Mouse (Mus musculus) spleen, postnatal 14 days (tissue): ENCODE results near the gene Mbnl2.

Experiments
- DNase-seq, 2 experiments: peaks; one replicate each; pipeline ENCODE4 v3.0.0; 2021 to 2022; ENCODE audit warnings: low spot score in 2 of 2

Gene Mbnl2

DNA sequence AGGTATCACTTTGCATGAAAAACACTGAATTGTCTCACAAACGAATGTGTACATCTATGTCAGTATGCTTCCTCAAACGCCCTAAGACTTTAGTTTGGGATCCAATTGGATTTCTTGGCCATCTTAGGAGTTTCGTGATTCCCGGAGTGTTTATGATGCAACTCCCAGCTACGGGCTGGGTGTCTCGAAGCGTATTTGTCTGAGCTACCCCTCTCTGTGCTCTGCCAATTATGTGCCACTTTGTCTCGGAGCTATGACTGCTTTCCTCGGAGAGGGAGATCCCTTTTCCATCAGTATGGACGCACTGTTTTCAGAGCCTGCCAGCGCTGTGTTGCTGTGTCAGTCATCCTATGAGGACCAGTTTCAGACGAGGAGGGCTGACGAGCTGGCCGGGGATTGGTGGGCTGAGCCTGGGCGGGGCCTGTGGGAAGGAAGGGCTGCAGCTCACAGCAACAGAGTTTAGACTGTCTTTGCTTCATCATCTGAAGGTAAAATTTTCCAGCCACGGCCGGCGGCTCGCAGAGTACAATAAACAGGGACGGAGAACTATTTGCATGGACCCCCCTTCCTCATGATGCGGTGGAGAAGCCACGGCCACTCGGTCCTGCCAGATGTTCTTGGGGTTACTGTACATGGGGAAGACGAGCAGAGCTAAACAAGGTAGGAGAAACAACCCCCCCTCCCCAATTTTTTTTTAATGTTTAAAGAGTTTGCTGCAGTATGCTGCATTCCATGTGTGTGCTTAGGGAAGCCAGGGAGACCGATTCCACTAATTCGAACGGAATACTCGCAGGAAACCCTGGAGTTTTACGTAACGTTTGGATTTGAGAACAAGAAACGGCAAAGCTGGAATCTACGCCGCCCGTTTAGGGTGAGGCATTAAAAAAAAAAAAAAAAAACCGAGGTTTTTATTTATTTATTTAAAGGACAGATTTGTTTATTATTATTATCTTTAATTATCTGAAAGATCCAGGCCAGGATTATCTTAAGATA lies at the start of gene Mbnl2:
Mbnl2 (plus strand) TSS at position 424 of the 993 bp plus-strand sequence.
- DNase-seq: peak; percentile 86 to 88

DNA sequence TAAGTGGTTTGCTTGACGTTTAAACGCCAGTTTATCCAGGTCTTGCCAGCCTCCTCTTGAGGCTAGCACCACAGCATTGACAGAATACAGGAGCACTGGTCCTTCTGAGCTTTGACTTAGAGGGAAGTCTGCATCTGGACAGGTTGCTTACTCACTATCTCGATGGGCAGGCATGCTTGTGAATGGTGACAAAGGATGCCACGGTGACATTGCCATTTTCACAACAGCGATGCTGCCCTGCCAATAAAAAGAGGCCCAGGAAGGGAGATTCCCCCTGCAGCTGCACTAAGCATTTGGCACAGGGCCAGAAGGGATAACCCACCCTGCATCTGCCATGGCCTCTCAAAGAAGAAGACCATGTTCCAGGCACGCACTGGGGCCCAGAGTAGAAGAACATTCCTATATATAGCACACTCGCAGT lies 43.4 kb upstream of the Mbnl2 start:
- DNase-seq: no peak

- DNase-seq: no peak
Measured at GRCm38 (mm10) chr14:120235610-120236009, 39.9 kb upstream of the Mbnl2 start.

DNA sequence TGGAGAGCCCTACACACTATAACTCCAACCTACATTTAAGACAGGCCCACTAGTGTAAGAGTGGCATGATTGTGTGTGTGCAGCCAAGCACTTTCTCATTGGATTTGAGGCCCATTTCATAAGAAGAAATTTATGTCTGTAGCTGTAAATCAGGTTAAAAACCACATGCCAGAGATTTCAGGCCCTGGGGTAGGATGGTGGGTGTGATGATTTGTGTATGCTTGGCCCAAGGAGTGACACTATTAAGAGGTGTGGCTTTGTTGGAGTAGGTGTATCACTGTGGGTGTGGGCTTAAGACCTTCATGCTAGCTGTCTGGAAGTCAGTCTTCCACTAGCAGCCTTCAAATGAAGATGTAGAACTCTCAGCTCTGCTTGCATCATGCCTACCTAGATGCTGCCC lies 37.0 kb upstream of the Mbnl2 start:
- DNase-seq: no peak

GRCm38 (mm10) chr14:120240209-120240608 lies 35.3 kb upstream of the Mbnl2 start:
- no peak for DNase-seq

- DNase-seq: no peak
Measured at GRCm38 (mm10) chr14:120242711-120243110, 32.8 kb upstream of the Mbnl2 start.

DNA sequence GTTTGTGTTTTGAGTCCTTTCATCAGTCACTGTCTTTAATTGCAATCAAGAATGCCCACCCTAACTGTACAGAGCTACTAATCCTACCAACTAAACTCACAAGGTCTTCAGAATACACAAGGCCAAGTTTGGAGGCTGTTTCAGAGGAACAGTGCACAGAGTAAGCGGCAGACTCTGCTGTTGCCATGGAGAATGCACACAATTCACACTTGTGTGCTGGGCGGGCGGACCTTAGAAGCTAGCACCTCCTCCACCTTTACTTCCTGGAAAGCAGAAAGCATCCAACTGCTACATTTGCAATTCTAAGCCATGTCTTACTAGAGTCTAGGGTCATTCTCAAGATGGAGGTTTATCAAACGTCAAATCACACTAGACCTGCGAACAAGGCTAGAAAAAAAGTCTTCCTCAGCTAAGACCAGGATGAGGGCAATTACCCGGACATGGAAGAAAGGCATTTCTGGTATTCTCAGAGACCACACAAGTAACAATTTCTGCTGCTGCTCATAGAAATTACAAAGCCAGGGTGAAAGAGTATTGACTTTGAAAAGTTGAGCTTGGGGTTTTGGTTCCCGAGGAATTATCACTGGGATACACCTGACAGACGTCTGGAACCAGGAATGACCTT lies 30.3 kb upstream of the Mbnl2 start:
- no peak for DNase-seq

DNA sequence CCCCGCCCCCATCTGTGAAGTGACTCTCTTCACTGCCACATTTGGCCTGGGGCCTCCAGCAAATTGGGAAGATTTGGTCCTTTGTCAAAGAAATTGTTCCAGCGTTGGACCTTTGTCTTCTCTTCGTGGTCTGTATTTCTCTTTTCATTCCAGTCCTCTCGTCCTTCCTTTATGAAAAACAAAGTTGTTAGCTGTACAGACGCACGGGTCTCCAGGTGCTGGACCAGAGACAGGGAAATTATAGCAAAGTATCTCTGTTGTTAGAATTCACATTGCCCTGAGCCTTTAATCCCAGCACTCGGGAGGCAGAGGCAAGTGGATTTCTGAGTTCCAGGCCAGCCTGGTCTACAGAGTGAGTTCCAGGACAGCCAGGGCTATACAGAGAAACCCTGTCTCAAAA lies 22.1 kb upstream of the Mbnl2 start:
- DNase-seq: no peak

GRCm38 (mm10) chr14:120256146-120256545 lies 19.3 kb upstream of the Mbnl2 start:
- no peak for DNase-seq

DNA sequence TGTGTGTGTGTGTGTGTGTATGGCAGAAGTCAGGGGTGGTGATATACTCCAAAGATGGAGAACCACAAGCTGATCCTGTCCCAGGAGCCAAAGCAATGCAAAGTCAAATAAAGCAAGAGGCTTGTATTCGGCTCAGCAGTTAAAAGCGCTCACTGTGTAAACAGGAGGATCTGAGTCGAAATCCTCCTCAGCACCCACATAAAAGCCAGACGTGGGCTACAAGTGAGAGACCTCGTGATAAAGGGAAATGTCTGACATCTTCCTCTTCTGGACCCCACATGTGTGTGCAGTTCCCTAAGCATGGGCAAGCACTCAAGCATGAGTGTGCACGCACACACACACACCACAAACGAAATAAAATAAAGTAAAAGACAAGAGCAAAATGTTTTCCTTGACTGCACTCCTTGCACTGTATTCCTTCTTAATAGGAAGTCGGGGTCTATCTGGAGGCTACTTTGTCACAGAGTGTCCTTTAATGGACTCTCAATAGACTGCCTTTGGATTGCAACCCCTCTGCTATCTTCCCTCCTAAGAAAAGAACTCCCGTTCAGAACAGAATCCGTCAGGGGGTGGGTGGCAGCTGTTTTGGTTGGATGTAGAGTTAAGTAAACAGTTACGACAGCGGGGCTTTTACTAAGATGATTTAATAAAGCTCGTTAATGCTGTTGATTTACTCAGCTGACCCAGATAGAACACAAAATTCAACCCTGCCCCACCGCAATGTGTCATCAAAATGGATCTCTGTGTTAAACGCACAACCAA lies 18.7 kb upstream of the Mbnl2 start:
- no peak for DNase-seq

DNA sequence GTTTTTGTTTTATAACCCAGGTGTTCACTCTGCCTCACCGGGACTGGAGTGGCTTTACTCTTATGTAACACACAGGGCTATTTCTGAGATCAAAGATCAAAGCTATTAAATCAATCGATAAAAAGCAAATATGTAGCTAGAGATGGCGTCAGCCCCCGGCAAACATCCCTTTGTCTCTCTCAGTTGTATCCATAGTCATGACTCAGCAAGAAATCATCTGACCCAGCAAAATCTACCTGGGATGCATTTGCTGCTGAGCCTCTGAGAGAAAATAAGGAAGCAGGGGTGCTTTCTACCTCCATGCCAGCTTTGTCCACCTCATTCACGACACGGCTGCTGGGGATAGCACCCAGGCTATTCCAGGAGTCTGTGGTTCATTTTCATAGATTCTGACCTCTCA lies 18.0 kb upstream of the Mbnl2 start:
- no peak for DNase-seq

DNA sequence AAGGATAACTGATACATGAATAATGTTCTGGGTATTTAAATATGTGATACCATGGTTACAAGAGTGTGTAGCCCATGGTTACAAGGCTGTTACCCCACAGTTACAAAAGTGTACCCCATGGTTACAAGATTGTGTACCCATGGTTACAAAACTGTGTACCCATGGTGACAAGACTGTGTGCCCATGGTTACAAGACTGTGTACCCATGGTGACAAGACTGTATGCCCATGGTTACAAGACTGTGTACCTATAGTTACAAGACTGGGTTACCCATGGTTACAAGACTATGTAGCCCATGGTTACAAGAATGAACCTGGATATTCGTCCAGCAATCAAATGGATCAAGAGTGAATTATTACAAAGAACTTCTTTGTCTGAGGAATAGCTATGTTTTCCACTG lies 16.0 kb upstream of the Mbnl2 start:
- no peak for DNase-seq

DNA sequence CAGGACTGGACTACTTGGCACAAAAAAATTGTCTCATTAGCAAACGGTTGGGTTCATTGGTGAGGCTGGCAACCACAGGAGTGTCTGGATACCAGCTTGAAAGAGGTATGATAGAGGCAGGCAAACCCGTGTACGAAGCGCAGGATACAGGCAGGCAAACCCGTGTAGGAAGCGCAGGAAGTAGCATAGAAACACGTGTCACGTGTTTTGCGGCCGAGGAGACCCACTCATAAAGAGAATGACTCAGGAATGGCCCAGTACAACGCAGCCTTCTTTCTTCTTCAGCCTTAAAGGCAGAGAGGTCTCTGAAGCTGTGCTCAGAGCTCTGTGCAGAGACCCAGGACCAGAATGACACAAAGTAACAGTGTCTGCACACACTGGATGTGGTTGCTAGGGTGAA lies 13.9 kb upstream of the Mbnl2 start:
- no peak for DNase-seq

DNA sequence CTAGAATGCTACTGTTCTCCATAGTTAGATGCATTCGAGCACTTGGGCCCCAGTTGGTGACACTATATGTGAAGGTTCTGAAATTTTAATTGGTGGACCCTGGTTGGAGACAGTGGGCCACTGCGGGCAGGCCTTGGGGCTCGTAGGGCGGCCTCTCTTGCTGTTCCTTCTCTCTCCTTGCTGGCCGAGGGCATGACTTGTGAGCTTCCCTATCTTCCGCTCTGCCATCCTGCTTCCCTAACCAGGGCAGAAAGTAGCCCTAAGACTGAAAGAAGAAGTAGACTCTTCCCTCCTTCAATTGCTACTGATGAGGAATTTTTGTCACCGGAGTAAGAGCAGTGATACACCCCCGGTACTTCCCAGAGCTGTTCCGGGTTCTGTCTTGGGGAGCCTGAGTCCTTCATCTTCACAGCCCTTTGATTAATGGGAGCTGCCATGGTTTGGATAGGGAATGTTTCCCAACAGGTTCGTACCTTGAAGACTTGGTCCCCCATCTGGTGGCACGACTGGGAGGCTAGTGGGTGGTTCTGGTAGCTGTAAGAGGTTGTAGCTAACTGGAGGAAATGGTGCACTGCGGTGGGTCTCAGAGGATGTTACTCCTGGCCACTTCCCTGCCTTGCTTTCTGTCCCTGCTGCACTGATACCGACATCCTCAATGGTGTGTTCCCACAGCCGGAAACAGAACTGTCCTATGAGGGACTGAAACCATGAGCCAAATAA lies 12.6 kb upstream of the Mbnl2 start:
- DNase-seq: no peak

- DNase-seq: no peak
Measured at GRCm38 (mm10) chr14:120263380-120264135, 11.9 kb upstream of the Mbnl2 start.

- no peak for DNase-seq
Measured at GRCm38 (mm10) chr14:120265886-120266285, 9.6 kb upstream of the Mbnl2 start.

- DNase-seq: no peak
Measured at GRCm38 (mm10) chr14:120267130-120267529, 8.3 kb upstream of the Mbnl2 start.

GRCm38 (mm10) chr14:120270031-120270430 lies 5.4 kb upstream of the Mbnl2 start:
- DNase-seq: no peak

DNA sequence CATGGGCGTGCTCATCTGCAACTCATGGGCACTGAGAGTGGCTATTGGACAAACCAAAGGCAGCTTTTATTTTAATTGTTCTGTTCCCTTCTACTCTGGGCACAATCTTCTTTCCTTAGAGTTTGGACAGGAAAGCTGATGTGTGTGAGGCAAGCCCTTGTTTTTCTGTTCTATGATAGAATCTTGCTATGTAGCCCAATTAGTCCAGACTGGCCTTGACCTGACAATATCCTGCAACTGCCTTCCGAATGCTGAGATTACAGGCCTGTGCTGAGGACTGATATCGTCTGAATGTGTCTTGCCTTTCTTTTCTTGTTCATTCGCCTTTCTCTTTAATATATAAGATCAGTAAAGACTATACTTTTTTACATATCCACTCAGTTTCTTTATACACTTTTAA lies 4.8 kb upstream of the Mbnl2 start:
- no peak for DNase-seq

DNA sequence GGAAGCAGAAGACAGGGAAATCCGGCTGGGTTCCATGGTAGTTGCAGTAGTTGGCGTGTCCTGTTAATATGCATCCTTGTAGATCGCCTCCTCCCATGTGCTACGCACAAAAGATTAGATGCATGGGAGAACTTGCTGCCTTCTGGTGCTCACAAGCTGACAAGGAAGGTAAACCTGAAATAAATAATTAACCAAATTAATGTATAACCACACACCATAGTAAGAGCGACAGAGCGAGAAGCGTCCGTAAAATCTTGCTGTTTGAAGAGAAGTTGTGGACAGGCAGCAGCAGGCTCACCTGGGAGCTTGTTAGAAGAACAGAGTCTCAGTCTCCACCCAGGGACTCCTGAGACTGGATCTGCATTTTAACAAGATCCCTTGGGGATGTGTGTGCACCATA lies 4.4 kb upstream of the Mbnl2 start:
- DNase-seq: no peak

DNA sequence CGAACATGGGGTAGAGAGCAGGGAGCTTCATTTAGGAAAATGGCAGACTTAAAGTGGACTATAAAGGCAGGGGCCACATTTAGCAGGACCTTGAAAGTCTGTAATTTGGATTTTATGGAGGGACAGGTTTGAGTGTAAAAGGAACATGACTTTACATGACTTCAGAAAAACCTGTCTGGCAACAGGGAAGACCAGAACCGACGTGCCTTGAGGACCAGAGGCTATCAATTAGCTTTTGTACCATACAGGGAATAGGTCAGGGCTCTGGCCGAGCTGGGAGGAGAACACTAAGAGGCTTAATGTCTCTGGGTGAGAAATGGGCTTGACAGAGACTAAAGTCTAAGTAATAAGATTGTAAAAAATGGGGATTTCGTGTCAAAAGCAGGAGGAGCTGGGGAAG lies 1.7 kb upstream of the Mbnl2 start:
- DNase-seq: no peak
